Mouse (Mus musculus) MEL (cell line): ENCODE data around the gene Ttc34. TPM values are rescaled to one million over a fixed set of nuclear protein-coding genes. Genes with fewer than 3 reads are reported as not detected.

Experiments used
- DNase-seq: peaks from one replicate; pipeline ENCODE4 v3.0.0; 2011; ENCODE audit warnings: low read depth, low spot score
- H3K27ac ChIP-seq: 2 replicates; pipeline ENCODE4 v1.5.1; 2012; ENCODE audit warnings: low read depth, mild to moderate bottlenecking, control low read depth, low read length, moderate library complexity; ENCODE audit not compliant: control insufficient read depth
- H3K27me3 ChIP-seq, 2 experiments: fragments of 150-350 bp in 1 of 2; sonication (generic) in 1 of 2; 2 replicates each; pipeline ENCODE4 v1.6.1; 2012; ENCODE audit warnings: low read length in 2 of 2, mild to moderate bottlenecking in 2 of 2, improper control_type of control experiment in 1 of 2, moderate library complexity in 1 of 2; ENCODE audit not compliant: insufficient read depth in 2 of 2, control insufficient read depth in 1 of 2
- H3K36me3 ChIP-seq, 2 experiments: 2 replicates each; pipeline ENCODE4 v1.6.1; 2012 to 2014; ENCODE audit warnings: low read length in 2 of 2, improper control_type of control experiment in 1 of 2, inconsistent platforms in 1 of 2, mild to moderate bottlenecking in 1 of 2; ENCODE audit not compliant: insufficient read depth in 2 of 2, control insufficient read depth in 1 of 2
- H3K4me1 ChIP-seq, 2 experiments: fragments of 150-350 bp in 1 of 2; sonication (generic) in 1 of 2; 2 replicates each; pipeline ENCODE4 v1.6.1; 2012; ENCODE audit warnings: low read length in 2 of 2, improper control_type of control experiment in 1 of 2, mild to moderate bottlenecking in 1 of 2; ENCODE audit not compliant: insufficient read depth in 2 of 2, control insufficient read depth in 1 of 2
- H3K4me3 ChIP-seq, 2 experiments: fragments of 150-350 bp in 1 of 2; sonication (generic) in 1 of 2; 2 replicates each; pipeline ENCODE4 v1.5.1; 2012; ENCODE audit warnings: low read depth in 2 of 2, low read length in 2 of 2, mild to moderate bottlenecking in 2 of 2, moderate library complexity in 2 of 2, control low read depth in 1 of 2, improper control_type of control experiment in 1 of 2; ENCODE audit not compliant: control insufficient read depth in 1 of 2, insufficient read depth in 1 of 2
- H3K79me2 ChIP-seq: 2 replicates; pipeline ENCODE4 v1.6.1; 2012; ENCODE audit warnings: mild to moderate bottlenecking, low read length, moderate library complexity; ENCODE audit not compliant: control insufficient read depth, poor library complexity, insufficient read depth
- H3K9ac ChIP-seq: 2 replicates; pipeline ENCODE4 v1.6.1; 2012; ENCODE audit warnings: low read depth, mild to moderate bottlenecking, control low read depth, low read length, moderate library complexity; ENCODE audit not compliant: control insufficient read depth, poor library complexity, severe bottlenecking
- H3K9me3 ChIP-seq: fragments of 150-350 bp; sonication (generic); replicated peaks from 2 replicates; pipeline ENCODE4 v1.6.1; 2012; ENCODE audit warnings: mild to moderate bottlenecking, low read length, improper control_type of control experiment, moderate library complexity; ENCODE audit not compliant: insufficient read depth
- BHLHE40 ChIP-seq: IDR thresholded peaks from 2 replicates; pipeline ENCODE4 v1.6.1; 2012; ENCODE audit warnings: low read depth, mild to moderate bottlenecking, inconsistent platforms, low read length, improper control_type of control experiment, borderline replicate concordance
- CTCF ChIP-seq, 3 experiments: IDR thresholded peaks in 2 of 3; conservative IDR thresholded peaks in 1 of 3; 2 replicates each; pipeline ENCODE4 v1.5.1; 2011 to 2012; ENCODE audit warnings: low read length in 3 of 3, low read depth in 2 of 3, mild to moderate bottlenecking in 2 of 3, improper control_type of control experiment in 1 of 3, inconsistent platforms in 1 of 3, mixed read lengths in 1 of 3, moderate library complexity in 1 of 3; ENCODE audit not compliant: control insufficient read depth in 1 of 3, insufficient read depth in 1 of 3, poor library complexity in 1 of 3, severe bottlenecking in 1 of 3
- E2F4 ChIP-seq: IDR thresholded peaks from 2 replicates; pipeline ENCODE4 v1.6.1; 2011; ENCODE audit warnings: low read depth, low read length, improper control_type of control experiment, borderline replicate concordance
- ELF1 ChIP-seq: IDR thresholded peaks from 2 replicates; pipeline ENCODE4 v1.6.1; 2014; ENCODE audit warnings: low read depth, mild to moderate bottlenecking, inconsistent platforms, low read length, improper control_type of control experiment, moderate library complexity
- EP300 ChIP-seq, 2 experiments: IDR thresholded peaks; 2 replicates each; pipeline ENCODE4 v1.6.1; 2011; ENCODE audit warnings: improper control_type of control experiment in 2 of 2, low read length in 2 of 2, low read depth in 1 of 2, mild to moderate bottlenecking in 1 of 2
- GATA1 ChIP-seq: IDR thresholded peaks from 2 replicates; pipeline ENCODE4 v1.6.1; 2011; ENCODE audit warnings: low read depth, low read length, improper control_type of control experiment
- HCFC1 ChIP-seq: IDR thresholded peaks from 2 replicates; pipeline ENCODE4 v1.6.1; 2012; ENCODE audit warnings: low read depth, mild to moderate bottlenecking, inconsistent platforms, low read length, improper control_type of control experiment, moderate library complexity
- KAT2A ChIP-seq: conservative IDR thresholded peaks from 2 replicates; pipeline ENCODE4 v1.6.1; 2012; ENCODE audit warnings: low read depth, low read length, improper control_type of control experiment, inconsistent platforms
- MAFK ChIP-seq: IDR thresholded peaks from 2 replicates; pipeline ENCODE4 v1.6.1; 2011; ENCODE audit warnings: low read depth, mild to moderate bottlenecking, low read length, improper control_type of control experiment, borderline replicate concordance
- MAZ ChIP-seq: IDR thresholded peaks from 2 replicates; pipeline ENCODE4 v1.6.1; 2012; ENCODE audit warnings: low read depth, mild to moderate bottlenecking, inconsistent platforms, low read length, improper control_type of control experiment
- MXI1 ChIP-seq: IDR thresholded peaks from 2 replicates; pipeline ENCODE4 v1.6.1; 2011; ENCODE audit warnings: mild to moderate bottlenecking, low read depth, low read length, improper control_type of control experiment
- MYB ChIP-seq: IDR thresholded peaks from 2 replicates; pipeline ENCODE4 v1.6.1; 2011; ENCODE audit warnings: mild to moderate bottlenecking, low read depth, low read length, improper control_type of control experiment
- POLR2AphosphoS2 ChIP-seq: IDR thresholded peaks from 2 replicates; pipeline ENCODE4 v1.6.1; 2011; ENCODE audit warnings: low read length, improper control_type of control experiment
- POLR2AphosphoS5 ChIP-seq: IDR thresholded peaks from 2 replicates; pipeline ENCODE4 v1.6.1; 2012; ENCODE audit warnings: low read depth, borderline replicate concordance, mild to moderate bottlenecking, inconsistent platforms, low read length, moderate library complexity, mixed read lengths
- RAD21 ChIP-seq: IDR thresholded peaks from 2 replicates; pipeline ENCODE4 v1.6.1; 2011; ENCODE audit warnings: mild to moderate bottlenecking, low read depth, low read length, improper control_type of control experiment
- TAL1 ChIP-seq: IDR thresholded peaks from 2 replicates; pipeline ENCODE4 v1.6.1; 2012; ENCODE audit warnings: mild to moderate bottlenecking, inconsistent platforms, low read length, moderate library complexity, mixed read lengths
- TBP ChIP-seq: IDR thresholded peaks from 2 replicates; pipeline ENCODE4 v1.8.0; 2011; ENCODE audit warnings: low read depth, low read length, improper control_type of control experiment
- USF1 ChIP-seq: IDR thresholded peaks from 2 replicates; pipeline ENCODE4 v1.6.1; 2014; ENCODE audit warnings: low read depth, mild to moderate bottlenecking, inconsistent platforms, low read length, improper control_type of control experiment, moderate library complexity
- USF2 ChIP-seq, 2 experiments: IDR thresholded peaks; 2 replicates each; pipeline ENCODE4 v1.6.1; 2011 to 2012; ENCODE audit warnings: improper control_type of control experiment in 2 of 2, low read length in 2 of 2, borderline replicate concordance in 1 of 2, inconsistent platforms in 1 of 2, low read depth in 1 of 2, mild to moderate bottlenecking in 1 of 2; ENCODE audit not compliant: insufficient read depth in 1 of 2
- polyA plus RNA-seq, 2 experiments: library from polyadenylated mRNA; stranded (reverse) in 1 of 2; unstranded in 1 of 2; fragments of >175 nt in 1 of 2; fragments of >200 nt in 1 of 2; gene quantifications; 2 replicates each; pipeline versions ENCODE4 v1.2.1 to v1.2.4; 2012; ENCODE audit warnings: low replicate concordance in 2 of 2, low read depth in 1 of 2; ENCODE audit not compliant: insufficient read length in 2 of 2, insufficient read depth in 1 of 2, missing spikeins in 1 of 2
- total RNA-seq: library from RNA; depleted of rRNA; stranded (reverse); fragments of 300-350 nt; gene quantifications from 2 replicates; pipeline ENCODE4 v1.2.3, GENCODE M21; 2012

Ttc34 gene
- total and polyA plus RNA-seq, 3 experiments: not detected

DNA sequence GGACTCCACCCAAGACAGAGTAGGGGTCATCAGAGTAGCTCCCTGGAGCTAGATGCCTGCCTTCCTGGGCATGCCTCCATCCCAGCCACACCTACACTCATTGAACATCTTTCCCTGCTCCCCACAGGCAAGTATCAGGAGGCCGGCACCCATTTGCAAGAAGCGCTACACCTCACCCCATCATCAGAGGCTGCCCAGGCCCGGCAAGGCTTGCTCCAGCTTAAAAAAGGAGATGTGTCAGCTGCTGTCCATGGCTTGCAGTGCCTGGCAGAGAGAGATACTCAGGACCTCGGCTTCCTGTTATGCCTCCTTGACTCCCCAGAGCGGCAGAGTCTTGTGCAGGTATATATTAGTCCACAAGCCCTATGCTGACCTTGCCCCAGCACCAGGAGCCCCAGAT, 24.7 kb downstream of the Ttc34 start:
- no peaks in the 10 kb centered on the region; a peak in 1 of 4 replicates for H3K27me3 ChIP-seq

DNA sequence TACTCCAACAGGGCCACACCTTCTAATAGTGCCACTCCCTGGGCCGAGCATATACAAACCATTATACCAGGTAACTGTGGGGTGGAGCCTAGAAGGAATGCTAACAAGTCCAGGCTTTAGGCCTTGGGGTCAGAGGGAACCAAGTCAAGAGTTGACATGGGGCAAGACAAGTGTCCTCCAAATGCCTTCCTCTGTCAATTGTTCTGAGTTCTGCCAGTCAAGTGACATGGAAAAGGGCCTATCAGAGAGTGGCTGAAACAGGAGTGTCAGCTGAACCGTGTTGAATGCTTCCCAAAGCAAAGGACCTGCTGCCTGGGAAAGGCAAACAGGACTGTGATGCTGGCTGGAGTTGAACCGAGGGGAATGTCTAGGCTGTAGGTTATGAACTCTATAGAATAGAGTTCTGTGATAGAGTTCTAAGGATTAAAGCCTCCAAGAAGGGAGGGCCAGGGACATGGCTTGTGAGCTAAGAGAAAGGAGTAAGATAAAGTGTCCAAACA, 26.2 kb downstream of the Ttc34 start:
- Histone ChIP-seq H3K79me2 (no peaks in the 10 kb centered on the region), H3K4me3 (no peak overlapping the region), H3K27me3 (no peaks in the 10 kb centered on the region; a peak in 1 of 4 replicates), H3K9me3 (no peaks in the 10 kb centered on the region), H3K9ac (no peak overlapping the region), H3K27ac (no peak overlapping the region), H3K36me3 (no peaks in the 10 kb centered on the region), H3K4me1 (peaks cover 0 to 4% of the 10 kb centered on the region in 2 experiments; a peak in 2 of 4 replicates)
- no peak for TF ChIP-seq USF1
- no peak for TF ChIP-seq HCFC1
- no peak for TF ChIP-seq CTCF (IDR thresholded peaks at IDR 0.05 in 2 of 3, conservative IDR thresholded peaks at IDR 0.05 in 1 of 3; ENCODE audit: control insufficient read depth in 1 of 3, insufficient read depth in 1 of 3, low read depth in 2 of 3, low read length in 3 of 3, poor library complexity in 1 of 3, severe bottlenecking in 1 of 3)
- no peak for TF ChIP-seq KAT2A
- no peak for TF ChIP-seq TAL1
- no peak for TF ChIP-seq POLR2AphosphoS5
- TF ChIP-seq GATA1: no peak
- no peak for DNase-seq

More for the DNA sequence above, 24.7 kb downstream of the Ttc34 start:
- Histone ChIP-seq H3K36me3 (no peaks in the 10 kb centered on the region), H3K4me1 (peaks cover 0 to 4% of the 10 kb centered on the region in 2 experiments; a peak in 2 of 4 replicates), H3K9ac (no peak overlapping the region), H3K79me2 (no peaks in the 10 kb centered on the region), H3K9me3 (no peaks in the 10 kb centered on the region), H3K27ac (no peak overlapping the region), H3K4me3 (no peak overlapping the region)
- no peak for TF ChIP-seq ELF1
- no peak for TF ChIP-seq EP300 (IDR thresholded peaks at IDR 0.05; ENCODE audit: low read depth in 1 of 2, low read length in 2 of 2)
- no peak for TF ChIP-seq POLR2AphosphoS2
- TF ChIP-seq MAZ: no peak
- no peak for TF ChIP-seq POLR2AphosphoS5
- no peak for TF ChIP-seq MXI1
- no peak for TF ChIP-seq TBP
- no peak for TF ChIP-seq RAD21
- TF ChIP-seq GATA1: no peak
- TF ChIP-seq BHLHE40: no peak
- TF ChIP-seq TAL1: no peak
- no peak for TF ChIP-seq CTCF (IDR thresholded peaks at IDR 0.05 in 2 of 3, conservative IDR thresholded peaks at IDR 0.05 in 1 of 3; ENCODE audit: control insufficient read depth in 1 of 3, insufficient read depth in 1 of 3, low read depth in 2 of 3, low read length in 3 of 3, poor library complexity in 1 of 3, severe bottlenecking in 1 of 3)
- TF ChIP-seq USF2 (IDR thresholded peaks at IDR 0.05; ENCODE audit: borderline replicate concordance in 1 of 2, insufficient read depth in 1 of 2, low read depth in 1 of 2, low read length in 2 of 2): no peak
- TF ChIP-seq MAFK: no peak
- TF ChIP-seq E2F4: no peak
- TF ChIP-seq MYB: no peak
- DNase-seq: no peak
